Mouse (Mus musculus) intestine, embryonic 14.5 days (tissue): ENCODE measurements at regions not wholly inside any gene's neighbourhood (a gene's known extent, or its start where the extent isn't known, plus 50 kb on each side); places are given as distances from the start of the nearest gene placed in this dataset.

ENCODE experiments used
- ATAC-seq: fragments of 200-750 bp; cut with Nextera tagmentation; replicated peaks from 2 replicates; pipeline ENCODE4 v1.8.0; 2017; ENCODE audit warnings: low read depth, moderate number of reproducible peaks, moderate TSS enrichment, moderate library complexity; ENCODE audit not compliant: low FRiP score, low TSS enrichment
- DNase-seq: peaks from one replicate; pipeline ENCODE4 v3.0.0-alpha.2; 2018; ENCODE audit warnings: low spot score
- H3K27ac ChIP-seq: fragments of 300-500 bp; sonication (generic); 2 replicates; pipeline ENCODE4 v1.5.1; 2014; ENCODE audit warnings: low read depth, mild to moderate bottlenecking, control low read depth
- H3K27me3 ChIP-seq: fragments of 300-500 bp; sonication (generic); replicated peaks from 2 replicates; pipeline ENCODE4 v1.6.1; 2014; ENCODE audit warnings: low read length, control low read depth; ENCODE audit not compliant: control insufficient read depth, insufficient read depth
- H3K36me3 ChIP-seq: fragments of 300-500 bp; sonication (generic); 2 replicates; pipeline ENCODE4 v1.6.1; 2014; ENCODE audit warnings: low read length, control low read depth; ENCODE audit not compliant: control insufficient read depth, insufficient read depth
- H3K4me1 ChIP-seq: fragments of 300-500 bp; sonication (generic); replicated peaks from 2 replicates; pipeline ENCODE4 v1.6.1; 2014; ENCODE audit warnings: low read length, control low read depth, mixed read lengths; ENCODE audit not compliant: control insufficient read depth, insufficient read depth
- H3K4me2 ChIP-seq: fragments of 300-500 bp; sonication (generic); 2 replicates; pipeline ENCODE4 v1.6.1; 2014; ENCODE audit warnings: low read length
- H3K4me3 ChIP-seq: fragments of 300-500 bp; sonication (generic); 2 replicates; pipeline ENCODE4 v1.5.1; 2014; ENCODE audit warnings: low read depth, low read length, control low read depth, mixed read lengths
- H3K9ac ChIP-seq: fragments of 300-500 bp; sonication (generic); 2 replicates; pipeline ENCODE4 v1.6.1; 2014; ENCODE audit warnings: mild to moderate bottlenecking, low read length
- H3K9me3 ChIP-seq: fragments of 300-500 bp; sonication (generic); 2 replicates; pipeline ENCODE4 v1.6.1; 2016; ENCODE audit warnings: low read length, control low read depth; ENCODE audit not compliant: control insufficient read depth
- WGBS: fragments of 180-500 bp; shearing (Covaris S2); extraction: QIAGEN DNeasy Blood & Tissue Kit; methylation state at CpG from one replicate; pipeline ENCODE4 v1.1.7; 2014; 5-methylcytosine and 5-hydroxymethylcytosine counted together

- DNase-seq (no peak), ATAC-seq (no peak)
- Histone ChIP-seq H3K9me3 (no peaks in the 10 kb centered on the region), H3K4me1 (no peaks in the 10 kb centered on the region), H3K36me3 (no peaks in the 10 kb centered on the region), H3K9ac (no peak overlapping the region), H3K4me2 (no peak overlapping the region), H3K4me3 (no peak overlapping the region), H3K27me3 (no peaks in the 10 kb centered on the region), H3K27ac (no peak overlapping the region)
- WGBS, result 90% methylated on average over 2 of the region's 2 CpGs
These were observed 226.1 kb downstream of the Cog6 start for GRCm38 (mm10) chr3:52790942-52791341.

DNA sequence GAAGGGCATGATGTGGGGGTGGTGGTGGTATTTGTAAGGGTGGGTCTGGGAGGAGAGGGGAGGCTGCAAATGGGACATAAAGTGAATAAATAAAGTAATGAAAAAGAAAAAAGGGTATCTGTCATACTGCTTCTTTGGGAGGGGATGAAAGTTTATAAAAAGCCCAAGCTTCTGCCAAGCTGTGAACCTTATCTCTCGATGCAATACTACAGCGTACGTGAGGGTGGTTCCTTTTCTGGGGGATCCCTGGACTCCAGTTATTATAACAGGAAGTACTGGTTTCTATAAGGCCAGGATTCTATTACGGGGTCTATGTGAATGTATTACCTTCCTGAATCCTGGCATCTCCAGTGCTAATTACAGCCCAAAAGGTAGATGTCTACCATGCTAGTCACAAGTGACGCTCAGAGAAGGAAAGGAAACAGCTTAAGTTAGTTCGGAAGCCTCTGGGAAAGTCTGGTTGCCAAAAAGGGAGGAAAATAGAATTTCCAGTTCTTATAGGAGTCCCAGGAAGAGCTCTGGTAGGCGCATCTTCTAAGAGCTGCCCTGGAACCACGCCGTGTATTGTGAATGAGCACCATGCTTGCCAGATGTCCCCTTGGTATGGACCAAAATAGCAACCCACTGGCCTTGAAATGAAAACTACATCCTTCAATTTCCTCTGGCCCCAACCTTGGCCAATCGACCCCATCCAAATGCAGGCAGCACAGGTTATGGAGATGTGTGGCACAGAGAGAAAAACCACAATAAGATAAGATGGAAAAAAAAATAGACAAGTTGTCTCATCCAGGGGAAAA lies 228.9 kb downstream of the Cog6 start:
- WGBS, result 86% methylated on average over 10 of the region's 10 CpGs
- Histone ChIP-seq H3K9ac (no peak overlapping the region), H3K4me2 (no peak overlapping the region), H3K4me3 (no peak overlapping the region), H3K27ac (no peak overlapping the region), H3K9me3 (no peaks in the 10 kb centered on the region), H3K27me3 (no peaks in the 10 kb centered on the region), H3K4me1 (no peaks in the 10 kb centered on the region), H3K36me3 (no peaks in the 10 kb centered on the region)
- DNase-seq, result no peak
- ATAC-seq, result no peak

DNA sequence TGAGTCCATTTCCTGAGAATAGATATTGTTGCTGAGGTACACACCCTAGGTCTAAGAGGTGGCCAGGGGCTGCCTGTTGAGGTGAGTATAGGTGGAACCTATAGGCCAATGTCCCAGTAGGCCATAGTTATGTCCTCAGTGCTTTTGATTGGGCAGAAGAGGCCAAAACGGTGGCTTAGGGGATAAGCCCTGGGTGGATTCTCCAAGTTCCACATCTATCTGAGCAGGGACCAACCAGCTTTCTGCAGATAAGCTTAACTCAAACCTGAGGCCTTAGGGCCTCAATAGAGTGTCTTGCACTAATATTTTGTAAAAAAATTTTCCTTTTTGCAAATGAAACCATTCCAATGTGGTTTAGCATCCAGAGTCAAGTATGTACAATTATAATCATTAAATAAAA lies 231.4 kb downstream of the Cog6 start:
- H3K4me2 ChIP-seq, result no peak overlapping the region
- DNase-seq (no peak), ATAC-seq (no peak)
- H3K4me1 ChIP-seq, result no peaks in the 10 kb centered on the region
- H3K27me3 ChIP-seq, result no peaks in the 10 kb centered on the region
- no peak overlapping the region for H3K27ac ChIP-seq
- WGBS, result 64% methylated on average over 1 of the region's 1 CpGs
- H3K4me3 ChIP-seq, result no peak overlapping the region
- H3K9me3 ChIP-seq, result no peaks in the 10 kb centered on the region
- no peaks in the 10 kb centered on the region for H3K36me3 ChIP-seq
- no peak overlapping the region for H3K9ac ChIP-seq

- 56% methylated on average over 7 of the region's 7 CpGs for WGBS
- ATAC-seq (no peak), DNase-seq (no peak)
- Histone ChIP-seq H3K27ac (no peak overlapping the region), H3K4me3 (no peak overlapping the region), H3K9ac (no peak overlapping the region), H3K4me1 (no peaks in the 10 kb centered on the region), H3K36me3 (no peaks in the 10 kb centered on the region), H3K27me3 (no peaks in the 10 kb centered on the region), H3K4me2 (no peak overlapping the region), H3K9me3 (no peaks in the 10 kb centered on the region)
These were observed 232.6 kb downstream of the Cog6 start for GRCm38 (mm10) chr3:52784476-52784875.

DNA sequence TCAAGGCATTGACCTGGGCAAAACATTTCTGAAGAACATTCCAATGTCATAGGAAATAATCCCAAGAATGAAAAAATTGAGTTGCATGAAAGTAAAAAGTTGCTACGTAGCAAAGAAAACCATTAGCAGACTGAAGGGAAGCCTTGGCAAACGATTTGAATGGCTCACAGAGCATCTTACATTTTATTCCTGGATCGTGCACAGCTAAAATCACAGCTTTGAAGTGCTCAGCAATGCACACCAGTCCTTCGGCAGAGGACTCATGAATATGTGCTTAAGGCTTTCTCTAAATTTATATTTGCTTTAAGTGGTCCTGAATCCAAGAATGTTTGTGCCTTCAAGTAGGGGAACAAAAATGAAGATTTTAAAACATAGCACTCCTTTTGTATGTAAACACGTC lies 234.5 kb downstream of the Cog6 start:
- Histone ChIP-seq H3K9ac (no peak overlapping the region), H3K4me2 (no peak overlapping the region), H3K36me3 (no peaks in the 10 kb centered on the region), H3K9me3 (no peaks in the 10 kb centered on the region), H3K4me1 (no peaks in the 10 kb centered on the region), H3K4me3 (no peak overlapping the region), H3K27me3 (no peaks in the 10 kb centered on the region), H3K27ac (no peak overlapping the region)
- DNase-seq (no peak), ATAC-seq (no peak)
- 70% methylated on average over 5 of the region's 5 CpGs for WGBS

DNA sequence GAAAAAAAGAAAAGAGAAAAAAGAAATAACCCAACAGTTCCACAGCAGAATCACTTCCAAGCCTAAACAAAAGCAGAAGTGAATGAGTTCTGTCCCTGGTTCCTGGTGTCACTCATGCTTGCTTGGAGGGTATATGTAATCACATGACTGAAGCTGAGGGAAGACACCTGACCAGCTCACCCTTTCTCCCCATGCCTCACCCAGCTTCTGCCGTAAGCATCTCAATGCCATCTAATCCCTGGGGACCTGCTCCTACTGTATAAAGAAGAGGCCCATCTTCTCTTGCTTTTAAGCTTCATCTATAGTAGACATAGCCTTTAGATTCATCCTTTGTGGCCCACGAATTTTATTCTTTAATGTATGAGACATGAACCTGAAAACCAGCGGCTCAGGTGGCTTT lies 235.5 kb downstream of the Cog6 start:
- H3K36me3 ChIP-seq, result no peaks in the 10 kb centered on the region
- no peak overlapping the region for H3K4me2 ChIP-seq
- no peak for ATAC-seq
- 86% methylated on average over 3 of the region's 3 CpGs for WGBS
- H3K9me3 ChIP-seq, result no peaks in the 10 kb centered on the region
- H3K27ac ChIP-seq, result no peak overlapping the region
- DNase-seq, result no peak
- H3K4me3 ChIP-seq, result no peak overlapping the region
- no peaks in the 10 kb centered on the region for H3K27me3 ChIP-seq
- H3K4me1 ChIP-seq, result no peaks in the 10 kb centered on the region
- H3K9ac ChIP-seq, result no peak overlapping the region

- WGBS, result 58% methylated on average over 8 of the region's 8 CpGs
- no peak for ATAC-seq
- H3K9ac ChIP-seq, result no peak overlapping the region
These were observed 236.7 kb downstream of the Cog6 start for GRCm38 (mm10) chr3:52780356-52780755.

GRCm38 (mm10) chr3:52775875-52776274 lies 241.2 kb downstream of the Cog6 start:
- Histone ChIP-seq H3K9me3 (no peaks in the 10 kb centered on the region), H3K36me3 (no peaks in the 10 kb centered on the region), H3K9ac (no peak overlapping the region), H3K27me3 (no peaks in the 10 kb centered on the region), H3K4me3 (no peak overlapping the region), H3K4me1 (no peaks in the 10 kb centered on the region), H3K4me2 (no peak overlapping the region), H3K27ac (no peak overlapping the region)
- DNase-seq (no peak), ATAC-seq (no peak)
- WGBS, result 77% methylated on average over 4 of the region's 4 CpGs

More at GRCm38 (mm10) chr3:52780356-52780755, 236.7 kb downstream of the Cog6 start:
- H3K4me1 ChIP-seq, result no peaks in the 10 kb centered on the region
- no peak overlapping the region for H3K27ac ChIP-seq
- H3K27me3 ChIP-seq, result no peaks in the 10 kb centered on the region
- H3K4me3 ChIP-seq, result no peak overlapping the region
- H3K36me3 ChIP-seq, result no peaks in the 10 kb centered on the region
- no peak overlapping the region for H3K4me2 ChIP-seq
- DNase-seq, result no peak
- H3K9me3 ChIP-seq, result no peaks in the 10 kb centered on the region

DNA sequence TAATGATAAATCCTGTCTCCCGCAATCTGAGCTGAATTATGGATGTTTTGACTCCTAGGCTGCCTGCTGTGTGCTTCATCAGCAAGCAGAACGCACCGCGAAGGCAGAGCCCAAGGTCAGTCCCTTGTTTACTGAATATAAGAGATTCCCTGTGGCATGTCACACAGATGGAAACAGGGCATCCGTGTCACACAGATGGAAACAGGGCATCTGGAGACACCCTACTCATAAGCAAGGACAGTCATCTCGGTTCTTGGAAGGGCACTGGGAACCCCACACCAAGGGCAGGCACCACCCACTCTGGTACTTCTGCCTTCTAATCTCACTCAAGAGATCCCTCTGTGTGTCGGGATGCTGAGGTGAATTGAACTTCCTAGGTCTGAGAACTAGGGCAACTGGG lies 241.9 kb downstream of the Cog6 start:
- no peak overlapping the region for H3K9ac ChIP-seq
- H3K4me1 ChIP-seq, result no peaks in the 10 kb centered on the region
- no peaks in the 10 kb centered on the region for H3K36me3 ChIP-seq
- 56% methylated on average over 7 of the region's 7 CpGs for WGBS
- H3K9me3 ChIP-seq, result no peaks in the 10 kb centered on the region
- H3K27me3 ChIP-seq, result no peaks in the 10 kb centered on the region
- no peak overlapping the region for H3K27ac ChIP-seq
- no peak for ATAC-seq
- H3K4me2 ChIP-seq, result no peak overlapping the region
- no peak for DNase-seq
- no peak overlapping the region for H3K4me3 ChIP-seq
